Mouse (Mus musculus): ENCODE data around the gene Katnal1.

The Katnal1 gene

DNA sequence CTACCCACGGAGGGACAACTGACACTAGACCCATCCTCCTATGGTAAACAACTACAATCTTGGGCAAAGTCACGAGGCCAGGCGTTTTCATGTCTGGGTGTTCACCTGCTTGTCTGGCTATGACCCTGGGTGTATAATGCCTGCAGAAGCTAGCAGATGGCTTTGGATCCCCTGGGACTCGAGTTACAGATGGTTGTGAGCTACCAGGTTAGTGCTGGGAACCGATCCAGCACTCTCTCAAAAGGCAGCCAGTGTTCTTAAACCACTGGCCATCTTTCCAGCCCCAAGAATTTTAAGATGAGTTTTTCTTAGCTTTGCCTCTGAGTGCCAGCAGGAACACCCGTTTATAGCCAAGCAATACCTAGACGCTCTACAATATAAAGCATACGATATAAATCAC is 45.4 kb downstream of the Katnal1 start:
- no peak for DNase-seq (ENCODE audit: low read depth)

GRCm38 (mm10) chr5:148879218-148879617 is 49.9 kb downstream of the Katnal1 start:
- peak; percentile 61 for DNase-seq (ENCODE audit: low read depth)

GRCm38 (mm10) chr5:148873116-148873515 is 56.0 kb downstream of the Katnal1 start:
- DNase-seq (ENCODE audit: low read depth), result no peak

DNA sequence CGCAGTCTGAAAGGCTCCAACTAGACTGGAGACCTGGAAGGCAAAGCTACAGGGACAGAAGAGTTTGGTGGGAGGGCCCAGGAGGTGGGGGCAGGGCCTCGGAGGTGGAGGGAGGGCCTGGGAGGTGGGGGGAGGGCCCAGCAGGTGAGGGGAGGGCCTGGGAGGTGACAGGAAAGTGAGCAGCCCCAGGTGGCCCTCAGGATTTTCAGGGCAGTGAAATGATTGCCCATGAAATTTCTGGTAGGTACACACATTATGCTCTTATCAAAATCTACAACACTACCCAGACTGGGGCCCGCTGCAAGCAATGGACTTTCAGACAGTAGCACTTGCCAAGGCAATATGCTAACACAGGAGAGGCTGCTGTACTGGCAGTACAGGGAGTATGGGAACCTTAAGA is 59.5 kb downstream of the Katnal1 start:
- no peak for DNase-seq (ENCODE audit: low read depth)

- peak; percentile 85 for DNase-seq (ENCODE audit: low read depth)
These were observed 61.4 kb downstream of the Katnal1 start for GRCm38 (mm10) chr5:148867766-148868165.

DNA sequence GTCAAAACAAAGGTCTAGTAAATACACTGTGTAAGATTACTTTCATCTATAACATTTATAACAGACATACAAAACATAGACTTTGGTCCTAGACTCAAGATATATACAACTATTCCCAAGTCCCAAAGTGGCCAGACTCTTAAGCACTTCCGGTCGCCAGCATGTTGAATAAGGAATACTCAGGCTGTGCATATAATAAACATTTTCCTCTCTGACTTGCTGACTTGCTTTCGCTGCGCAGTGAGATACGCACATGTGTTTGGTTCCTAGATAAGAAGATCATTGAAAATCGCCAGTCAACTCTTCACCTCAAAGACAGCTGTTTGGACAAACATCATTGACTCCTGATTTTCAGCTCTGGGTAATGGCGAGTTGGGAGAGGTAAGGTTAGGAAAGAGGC is 61.9 kb downstream of the Katnal1 start:
- peak; percentile 59 for DNase-seq (ENCODE audit: low read depth)

DNA sequence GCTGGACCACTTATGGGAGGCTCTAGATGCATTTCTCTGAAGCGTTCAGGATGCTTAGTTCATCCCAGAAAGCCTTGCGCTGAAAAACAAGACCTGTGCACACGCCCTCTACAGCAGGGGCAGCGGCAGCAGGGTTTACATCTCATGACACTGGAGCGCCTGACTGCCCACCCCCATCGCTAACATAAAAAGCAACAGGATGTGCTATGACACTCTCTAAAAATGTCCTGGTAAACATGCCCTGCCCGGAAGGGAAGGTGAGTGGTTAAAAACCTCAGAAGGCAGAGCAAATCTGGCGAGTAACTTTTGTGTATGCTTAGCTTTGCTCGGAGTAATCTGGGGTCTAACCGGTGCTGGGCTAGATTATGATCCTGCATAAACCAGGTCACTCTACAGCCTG is 62.5 kb downstream of the Katnal1 start:
- DNase-seq (ENCODE audit: low read depth), result peak; percentile 91

GRCm38 (mm10) chr5:148863409-148863808 is 65.7 kb downstream of the Katnal1 start:
- no peak for DNase-seq (ENCODE audit: low read depth)

DNA sequence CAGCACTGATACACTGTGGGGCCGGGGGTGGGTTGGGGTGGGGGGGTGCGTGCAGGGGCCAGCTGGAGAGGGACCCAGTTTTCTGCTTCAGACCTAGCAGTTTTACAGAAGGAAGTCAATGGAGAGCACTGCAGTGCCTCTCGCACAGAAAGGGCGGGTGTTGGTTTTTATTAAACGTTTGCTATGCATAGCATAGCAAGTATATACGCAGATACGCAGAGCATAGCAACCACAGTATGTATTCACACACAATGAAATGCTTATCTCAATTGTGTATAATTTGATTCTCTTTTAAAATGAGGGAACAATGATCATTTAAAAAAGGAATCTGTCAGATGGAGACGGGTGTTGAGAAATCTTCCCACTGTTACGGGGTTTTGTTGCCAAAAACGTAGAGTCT is 66.3 kb downstream of the Katnal1 start:
- no peak for DNase-seq (ENCODE audit: low read depth)

GRCm38 (mm10) chr5:148862136-148862535 is 67.0 kb downstream of the Katnal1 start:
- DNase-seq (ENCODE audit: low read depth), result no peak

- DNase-seq (ENCODE audit: low read depth), result no peak
These were observed 71.6 kb downstream of the Katnal1 start for GRCm38 (mm10) chr5:148857522-148857921.

DNA sequence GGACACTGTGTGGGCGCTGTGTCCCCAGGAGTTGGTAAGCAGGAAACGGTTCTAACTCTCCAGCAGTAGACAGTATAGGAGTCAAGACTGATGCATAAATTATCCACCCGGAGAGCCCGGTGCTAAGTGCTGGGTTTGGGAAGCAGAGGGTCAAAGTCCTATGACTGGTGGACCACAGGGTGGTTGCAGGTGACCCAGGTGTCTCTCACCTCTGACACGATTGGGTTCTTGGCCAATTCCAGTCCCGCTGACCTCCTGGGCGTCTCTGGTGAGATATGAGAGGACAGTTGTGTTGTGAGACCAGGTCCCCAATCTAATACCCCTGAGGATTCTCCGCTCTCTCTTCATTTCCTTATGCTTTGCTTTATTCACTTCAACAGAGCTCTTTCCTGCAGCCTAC is 74.1 kb downstream of the Katnal1 start:
- no peak for DNase-seq (ENCODE audit: low read depth)

GRCm38 (mm10) chr5:148854166-148854565 is 75.0 kb downstream of the Katnal1 start:
- DNase-seq (ENCODE audit: low read depth), result peak; percentile 40

- no peak for DNase-seq (ENCODE audit: low read depth)
These were observed 79.6 kb downstream of the Katnal1 start for GRCm38 (mm10) chr5:148849516-148849915.

GRCm38 (mm10) chr5:148847032-148847431 is 82.1 kb downstream of the Katnal1 start:
- peak; percentile 65 for DNase-seq (ENCODE audit: low read depth)

DNA sequence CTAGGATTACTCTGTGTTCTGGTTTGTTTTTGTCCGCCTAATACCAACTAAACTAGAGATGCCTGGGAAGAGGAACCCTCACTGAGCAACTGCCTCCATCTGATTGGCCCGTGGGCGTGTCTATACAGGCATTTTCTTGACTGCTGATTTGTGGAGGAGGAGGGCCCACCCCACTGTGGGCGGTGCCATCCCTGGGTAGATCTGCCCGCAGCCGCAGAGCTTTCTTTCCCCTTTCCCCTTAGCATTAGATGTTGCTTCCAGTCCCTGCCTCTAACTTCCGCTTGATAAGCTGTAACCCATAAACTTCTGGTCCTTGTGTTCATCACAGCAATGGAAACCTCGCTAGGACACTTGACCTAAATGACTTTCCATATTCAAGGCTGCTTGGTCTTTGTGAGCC is 92.1 kb downstream of the Katnal1 start:
- DNase-seq (ENCODE audit: low read depth), result peak; percentile 14

- peak; percentile 86 for DNase-seq (ENCODE audit: low read depth)
These were observed 97.4 kb downstream of the Katnal1 start for GRCm38 (mm10) chr5:148831596-148832257.

- DNase-seq (ENCODE audit: low read depth), result peak; percentile 24
These were observed 98.0 kb downstream of the Katnal1 start for GRCm38 (mm10) chr5:148831141-148831547.

DNA sequence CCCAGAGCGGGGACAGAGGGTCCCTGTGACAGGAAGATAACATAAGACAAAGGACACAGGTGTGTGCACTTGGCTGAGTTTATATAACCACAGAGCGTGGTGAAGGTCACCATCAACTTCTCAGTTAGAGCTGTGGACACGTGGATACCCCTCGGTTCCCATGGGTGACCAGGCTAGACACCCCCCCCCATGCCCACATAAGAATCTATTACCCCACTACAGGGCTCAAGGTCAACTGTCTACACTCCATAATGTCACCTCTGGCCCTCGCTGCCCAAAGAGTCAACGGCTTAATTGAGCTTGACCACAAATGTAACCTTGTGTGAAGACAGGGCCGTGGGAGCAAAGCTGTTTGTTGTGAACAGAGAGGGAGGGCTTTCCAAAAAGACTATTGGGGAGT is 103.4 kb downstream of the Katnal1 start:
- no peak for DNase-seq (ENCODE audit: low read depth)

GRCm38 (mm10) chr5:148822772-148823171 is 106.3 kb downstream of the Katnal1 start:
- DNase-seq (ENCODE audit: low read depth), result no peak
